Mouse (Mus musculus) limb, embryonic 10.5 days (tissue): Measurements from ENCODE around the gene Cspg5. TPM values are rescaled to one million over a fixed set of nuclear protein-coding genes. Genes with fewer than 3 reads are reported as not detected.

ENCODE experiments used
- DNase-seq: peaks from one replicate; pipeline ENCODE4 v3.0.0-alpha.2; 2017; ENCODE audit warnings: low spot score
- H3K27ac ChIP-seq: fragments of 300-500 bp; sonication (generic); 2 replicates; pipeline ENCODE4 v1.5.1; 2016; ENCODE audit warnings: mild to moderate bottlenecking
- H3K27me3 ChIP-seq: fragments of 300-500 bp; sonication (generic); 2 replicates; pipeline ENCODE4 v1.6.1; 2016; ENCODE audit warnings: low read depth, mild to moderate bottlenecking; ENCODE audit not compliant: poor library complexity, severe bottlenecking
- H3K36me3 ChIP-seq: fragments of 300-500 bp; sonication (generic); 2 replicates; pipeline ENCODE4 v1.6.1; 2016; ENCODE audit warnings: mild to moderate bottlenecking, moderate library complexity
- H3K4me1 ChIP-seq: fragments of 300-500 bp; sonication (generic); 2 replicates; pipeline ENCODE4 v1.6.1; 2016
- H3K4me3 ChIP-seq: fragments of 300-500 bp; sonication (generic); 2 replicates; pipeline ENCODE4 v1.5.1; 2016; ENCODE audit warnings: mild to moderate bottlenecking, moderate library complexity
- H3K9me3 ChIP-seq: fragments of 300-500 bp; sonication (generic); replicated peaks from 2 replicates; pipeline ENCODE4 v1.6.1; 2016; ENCODE audit warnings: mild to moderate bottlenecking
- WGBS: fragments of 180-500 bp; shearing (Covaris S2); methylation state at CpG from one replicate; pipeline ENCODE4 v1.1.7; 2016; 5-methylcytosine and 5-hydroxymethylcytosine counted together
- polyA plus RNA-seq: library from polyadenylated mRNA; unstranded; fragments of >200 nt; fragmentation: Nextera tagmentation; extraction: Ambion mirVana; gene quantifications from 2 replicates; pipeline ENCODE4 v1.2.1, GENCODE M21; 2016

Gene Cspg5
- polyA plus RNA-seq, 1 experiment from 2014 or later, result 0.11 TPM

GRCm38 (mm10) chr9:110234962-110235361 lies 8.6 kb upstream of the Cspg5 start:
- WGBS, result 95% methylated on average over 6 of the region's 6 CpGs
- Histone ChIP-seq H3K27ac (no peak overlapping the region), H3K4me1 (no peaks in the 10 kb centered on the region), H3K9me3 (no peaks in the 10 kb centered on the region), H3K4me3 (no peak overlapping the region), H3K36me3 (peaks cover 99% of the 10 kb centered on the region), H3K27me3 (no peaks in the 10 kb centered on the region)
- no peak for DNase-seq

GRCm38 (mm10) chr9:110244567-110244888 lies 945 bp downstream of the Cspg5 start:
- no peak overlapping the region for H3K27ac ChIP-seq
- WGBS, result 23% methylated on average over 7 of the region's 7 CpGs
- no peak for DNase-seq
- H3K9me3 ChIP-seq, result no peaks in the 10 kb centered on the region
- peaks cover 61% of the 10 kb centered on the region for H3K27me3 ChIP-seq
- peak overlapping the region; percentile 71 for H3K4me3 ChIP-seq
- peaks cover 24% of the 10 kb centered on the region for H3K36me3 ChIP-seq
- H3K4me1 ChIP-seq, result peaks cover 21% of the 10 kb centered on the region

GRCm38 (mm10) chr9:110244889-110245589 lies 1.5 kb downstream of the Cspg5 start:
- Histone ChIP-seq H3K9me3 (no peaks in the 10 kb centered on the region), H3K27me3 (peaks cover 61% of the 10 kb centered on the region), H3K36me3 (peaks cover 20% of the 10 kb centered on the region), H3K27ac (peak overlapping the region; percentile 54), H3K4me1 (peaks cover 26% of the 10 kb centered on the region), H3K4me3 (peak overlapping the region; percentile 71)
- peak; percentile 60 for DNase-seq
- 4% methylated on average over 93 of the region's 93 CpGs for WGBS

GRCm38 (mm10) chr9:110245590-110246320 lies 2.2 kb downstream of the Cspg5 start:
- no peaks in the 10 kb centered on the region for H3K9me3 ChIP-seq
- 2% methylated on average over 40 of the region's 40 CpGs for WGBS
- peaks cover 32% of the 10 kb centered on the region for H3K4me1 ChIP-seq
- peaks cover 13% of the 10 kb centered on the region for H3K36me3 ChIP-seq
- peak; percentile 72 for DNase-seq
- H3K27me3 ChIP-seq, result peaks cover 61% of the 10 kb centered on the region
- H3K4me3 ChIP-seq, result peak overlapping the region; percentile 71
- H3K27ac ChIP-seq, result peak overlapping the region; percentile 54

- H3K4me3 ChIP-seq, result peak overlapping the region; percentile 71
- DNase-seq, result no peak
- no peak overlapping the region for H3K27ac ChIP-seq
- 50% methylated on average over 13 of the region's 13 CpGs for WGBS
- H3K9me3 ChIP-seq, result no peaks in the 10 kb centered on the region
- peaks cover 32% of the 10 kb centered on the region for H3K4me1 ChIP-seq
- peaks cover 60% of the 10 kb centered on the region for H3K27me3 ChIP-seq
- H3K36me3 ChIP-seq, result peaks cover 7% of the 10 kb centered on the region
Observed at GRCm38 (mm10) chr9:110246321-110246640, 2.7 kb downstream of the Cspg5 start.

- Histone ChIP-seq H3K4me1 (peaks cover 32% of the 10 kb centered on the region), H3K27me3 (peaks cover 54% of the 10 kb centered on the region)
- 79% methylated on average over 10 of the region's 10 CpGs for WGBS
Observed at GRCm38 (mm10) chr9:110247049-110247448, 3.5 kb downstream of the Cspg5 start.

GRCm38 (mm10) chr9:110248861-110249260 lies 5.3 kb downstream of the Cspg5 start:
- H3K9me3 ChIP-seq, result no peaks in the 10 kb centered on the region

More at GRCm38 (mm10) chr9:110247049-110247448, 3.5 kb downstream of the Cspg5 start:
- no peaks in the 10 kb centered on the region for H3K36me3 ChIP-seq
- H3K9me3 ChIP-seq, result no peaks in the 10 kb centered on the region
- no peak overlapping the region for H3K4me3 ChIP-seq
- H3K27ac ChIP-seq, result no peak overlapping the region
- DNase-seq, result no peak

GRCm38 (mm10) chr9:110249823-110250543 lies 6.4 kb downstream of the Cspg5 start:
- H3K4me1 ChIP-seq, result peaks cover 28% of the 10 kb centered on the region
- peak overlapping the region; percentile 1; the same call in 1 of the 2 replicates for H3K27ac ChIP-seq
- no peaks in the 10 kb centered on the region for H3K9me3 ChIP-seq
- WGBS, result 34% methylated on average over 11 of the region's 11 CpGs
- H3K36me3 ChIP-seq, result no peaks in the 10 kb centered on the region
- DNase-seq, result no peak
- H3K4me3 ChIP-seq, result no peak overlapping the region
- peaks cover 24% of the 10 kb centered on the region for H3K27me3 ChIP-seq

More at GRCm38 (mm10) chr9:110248861-110249260, 5.3 kb downstream of the Cspg5 start:
- no peak overlapping the region for H3K27ac ChIP-seq
- H3K4me3 ChIP-seq, result no peak overlapping the region
- 80% methylated on average over 2 of the region's 2 CpGs for WGBS
- peaks cover 32% of the 10 kb centered on the region for H3K4me1 ChIP-seq
- peaks cover 35% of the 10 kb centered on the region for H3K27me3 ChIP-seq
- no peaks in the 10 kb centered on the region for H3K36me3 ChIP-seq
- no peak for DNase-seq

- Histone ChIP-seq H3K36me3 (no peaks in the 10 kb centered on the region), H3K4me1 (peaks cover 24% of the 10 kb centered on the region), H3K9me3 (no peaks in the 10 kb centered on the region), H3K27me3 (peaks cover 16% of the 10 kb centered on the region), H3K27ac (no peak overlapping the region), H3K4me3 (no peak overlapping the region)
- WGBS, result 93% methylated on average over 14 of the region's 14 CpGs
- no peak for DNase-seq
Observed at GRCm38 (mm10) chr9:110250776-110251175, 7.2 kb downstream of the Cspg5 start.

GRCm38 (mm10) chr9:110255407-110256019 lies 11.9 kb downstream of the Cspg5 start:
- no peak for DNase-seq
- no peak overlapping the region for H3K27ac ChIP-seq
- H3K36me3 ChIP-seq, result no peaks in the 10 kb centered on the region
- H3K4me1 ChIP-seq, result peaks cover 5% of the 10 kb centered on the region; the same call in 1 of the 2 replicates
- no peaks in the 10 kb centered on the region for H3K9me3 ChIP-seq
- no peak overlapping the region for H3K4me3 ChIP-seq
- WGBS, result 81% methylated on average over 15 of the region's 15 CpGs
- no peaks in the 10 kb centered on the region for H3K27me3 ChIP-seq

GRCm38 (mm10) chr9:110258646-110259045 lies 15.1 kb downstream of the Cspg5 start:
- Histone ChIP-seq H3K4me3 (no peak overlapping the region), H3K4me1 (0 out of 2 replicates have a peak, but pooled peaks cover 3% of the 10 kb centered on the region), H3K27me3 (no peaks in the 10 kb centered on the region), H3K9me3 (no peaks in the 10 kb centered on the region), H3K36me3 (no peaks in the 10 kb centered on the region), H3K27ac (no peak overlapping the region)
- 80% methylated on average over 6 of the region's 6 CpGs for WGBS
- no peak for DNase-seq

GRCm38 (mm10) chr9:110259118-110259517 lies 15.5 kb downstream of the Cspg5 start:
- Histone ChIP-seq H3K9me3 (no peaks in the 10 kb centered on the region), H3K27ac (no peak overlapping the region), H3K4me1 (0 out of 2 replicates have a peak, but pooled peaks cover 3% of the 10 kb centered on the region), H3K27me3 (no peaks in the 10 kb centered on the region), H3K4me3 (no peak overlapping the region), H3K36me3 (no peaks in the 10 kb centered on the region)
- no peak for DNase-seq
- 79% methylated on average over 3 of the region's 3 CpGs for WGBS
